Mouse (Mus musculus) forebrain, embryonic 12.5 days (tissue): ENCODE measurements around the gene Pdx1. TPM values are rescaled to one million over a fixed set of nuclear protein-coding genes. Genes with fewer than 3 reads are reported as not detected.

Experiments
- ATAC-seq: fragments of 200-750 bp; cut with Nextera tagmentation; 2 replicates; pipeline ENCODE4 v1.8.0; 2017; ENCODE audit warnings: moderate TSS enrichment; ENCODE audit not compliant: low FRiP score
- H3K27ac ChIP-seq: fragments of 300-500 bp; sonication (generic); 2 replicates; pipeline ENCODE4 v1.5.1; 2016; ENCODE audit warnings: mild to moderate bottlenecking
- H3K27me3 ChIP-seq: fragments of 300-500 bp; sonication (generic); 2 replicates; pipeline ENCODE4 v1.6.1; 2016; ENCODE audit warnings: mild to moderate bottlenecking
- H3K36me3 ChIP-seq: fragments of 300-500 bp; sonication (generic); replicated peaks from 2 replicates; pipeline ENCODE4 v1.6.1; 2016; ENCODE audit warnings: mild to moderate bottlenecking
- H3K4me1 ChIP-seq: fragments of 300-500 bp; sonication (generic); 2 replicates; pipeline ENCODE4 v1.6.1; 2016
- H3K4me2 ChIP-seq: fragments of 300-500 bp; sonication (generic); 2 replicates; pipeline ENCODE4 v1.6.1; 2016; ENCODE audit warnings: mild to moderate bottlenecking, moderate library complexity
- H3K4me3 ChIP-seq: fragments of 300-500 bp; sonication (generic); replicated peaks from 2 replicates; pipeline ENCODE4 v1.5.1; 2016; ENCODE audit warnings: mild to moderate bottlenecking
- H3K9ac ChIP-seq: fragments of 300-500 bp; sonication (generic); 2 replicates; pipeline ENCODE4 v1.6.1; 2016; ENCODE audit warnings: mild to moderate bottlenecking
- H3K9me3 ChIP-seq: fragments of 300-500 bp; sonication (generic); 2 replicates; pipeline ENCODE4 v1.6.1; 2016
- WGBS: fragments of 180-500 bp; shearing (Covaris S2); methylation state at CpG from one replicate; pipeline ENCODE4 v1.1.7; 2016; 5-methylcytosine and 5-hydroxymethylcytosine counted together
- polyA plus RNA-seq: library from polyadenylated mRNA; unstranded; fragments of >200 nt; fragmentation: Nextera tagmentation; extraction: Ambion mirVana; gene quantifications from 2 replicates; pipeline ENCODE4 v1.2.1, GENCODE M21; 2016

Gene Pdx1
- not detected in 2 replicates for polyA plus RNA-seq

- WGBS, result under 1% methylated on average over 44 of the region's 44 CpGs
- no peaks in the 10 kb centered on the region for H3K9me3 ChIP-seq
- peaks cover 98% of the 10 kb centered on the region for H3K27me3 ChIP-seq
- peaks cover 5% of the 10 kb centered on the region; the same call in 1 of the 2 replicates for H3K4me1 ChIP-seq
- H3K4me3 ChIP-seq, result no peak within 1 kb of the TSS
- no peak within 1 kb of the TSS for H3K4me2 ChIP-seq
- H3K36me3 ChIP-seq, result no peaks in the 10 kb centered on the region
- no peak; the same call in 1 of the 2 replicates for ATAC-seq
- no peak within 1 kb of the TSS for H3K9ac ChIP-seq
- H3K27ac ChIP-seq, result no peak within 1 kb of the TSS
Observed at GRCm38 (mm10) chr5:147269926-147270672, at the start of gene Pdx1. Pdx1 (plus strand) TSS chr5:147269959.

- 18% methylated on average over 25 of the region's 25 CpGs for WGBS
- Histone ChIP-seq H3K9ac (no peak overlapping the region), H3K4me1 (peaks cover 32% of the 10 kb centered on the region), H3K27me3 (peaks cover 76% of the 10 kb centered on the region), H3K36me3 (no peaks in the 10 kb centered on the region), H3K4me2 (no peak overlapping the region), H3K9me3 (no peaks in the 10 kb centered on the region), H3K4me3 (no peak overlapping the region), H3K27ac (no peak overlapping the region)
- ATAC-seq, result peak; percentile 72
Observed at GRCm38 (mm10) chr5:147227354-147228112, 42.2 kb upstream of the Pdx1 start.

- Histone ChIP-seq H3K27me3 (peaks cover 14% of the 10 kb centered on the region; the same call in 1 of the 2 replicates), H3K9ac (no peak overlapping the region), H3K4me2 (no peak overlapping the region), H3K4me3 (no peak overlapping the region), H3K36me3 (no peaks in the 10 kb centered on the region), H3K27ac (no peak overlapping the region), H3K9me3 (no peaks in the 10 kb centered on the region), H3K4me1 (no peaks in the 10 kb centered on the region)
- WGBS, result 85% methylated on average over 21 of the region's 21 CpGs
- no peak for ATAC-seq
Observed at GRCm38 (mm10) chr5:147235406-147236309, 34.1 kb upstream of the Pdx1 start.

GRCm38 (mm10) chr5:147243908-147244307 lies 25.9 kb upstream of the Pdx1 start:
- Histone ChIP-seq H3K27ac (no peak overlapping the region), H3K4me3 (no peak overlapping the region), H3K27me3 (0 out of 2 replicates have a peak, but pooled peaks cover 3% of the 10 kb centered on the region), H3K9ac (no peak overlapping the region), H3K4me1 (no peaks in the 10 kb centered on the region), H3K36me3 (no peaks in the 10 kb centered on the region), H3K9me3 (no peaks in the 10 kb centered on the region), H3K4me2 (no peak overlapping the region)
- no peak for ATAC-seq
- 90% methylated on average over 7 of the region's 7 CpGs for WGBS

GRCm38 (mm10) chr5:147260189-147260588 lies 9.6 kb upstream of the Pdx1 start:
- no peak overlapping the region for H3K4me2 ChIP-seq
- no peaks in the 10 kb centered on the region for H3K9me3 ChIP-seq
- 88% methylated on average over 1 of the region's 1 CpGs for WGBS
- H3K4me3 ChIP-seq, result no peak overlapping the region
- no peaks in the 10 kb centered on the region for H3K36me3 ChIP-seq
- no peak for ATAC-seq
- H3K27ac ChIP-seq, result no peak overlapping the region
- H3K4me1 ChIP-seq, result no peaks in the 10 kb centered on the region
- no peak overlapping the region for H3K9ac ChIP-seq
- H3K27me3 ChIP-seq, result peaks cover 40% of the 10 kb centered on the region

GRCm38 (mm10) chr5:147260778-147261177 lies 9.0 kb upstream of the Pdx1 start:
- H3K9ac ChIP-seq, result no peak overlapping the region
- peaks cover 46% of the 10 kb centered on the region for H3K27me3 ChIP-seq
- no peak for ATAC-seq
- WGBS, result 76% methylated on average over 4 of the region's 4 CpGs
- no peak overlapping the region for H3K27ac ChIP-seq
- no peak overlapping the region for H3K4me3 ChIP-seq
- H3K36me3 ChIP-seq, result no peaks in the 10 kb centered on the region
- no peaks in the 10 kb centered on the region for H3K4me1 ChIP-seq
- no peaks in the 10 kb centered on the region for H3K9me3 ChIP-seq
- H3K4me2 ChIP-seq, result no peak overlapping the region

- H3K27ac ChIP-seq, result no peak overlapping the region
- no peaks in the 10 kb centered on the region for H3K9me3 ChIP-seq
- no peak overlapping the region for H3K4me2 ChIP-seq
- H3K36me3 ChIP-seq, result no peaks in the 10 kb centered on the region
- WGBS, result 64% methylated on average over 11 of the region's 11 CpGs
- H3K27me3 ChIP-seq, result peaks cover 59% of the 10 kb centered on the region
- no peak overlapping the region for H3K4me3 ChIP-seq
- H3K4me1 ChIP-seq, result no peaks in the 10 kb centered on the region
- no peak overlapping the region for H3K9ac ChIP-seq
- ATAC-seq, result no peak
Observed at GRCm38 (mm10) chr5:147261899-147262541, 7.7 kb upstream of the Pdx1 start.

GRCm38 (mm10) chr5:147263945-147264344 lies 5.8 kb upstream of the Pdx1 start:
- 59% methylated on average over 4 of the region's 4 CpGs for WGBS
- H3K27ac ChIP-seq, result no peak overlapping the region
- no peaks in the 10 kb centered on the region for H3K9me3 ChIP-seq
- no peaks in the 10 kb centered on the region for H3K36me3 ChIP-seq
- H3K9ac ChIP-seq, result no peak overlapping the region
- ATAC-seq, result no peak
- no peaks in the 10 kb centered on the region for H3K4me1 ChIP-seq
- no peak overlapping the region for H3K4me2 ChIP-seq
- H3K4me3 ChIP-seq, result no peak overlapping the region
- peaks cover 75% of the 10 kb centered on the region for H3K27me3 ChIP-seq

- no peak overlapping the region for H3K27ac ChIP-seq
- H3K4me2 ChIP-seq, result no peak overlapping the region
- 8% methylated on average over 6 of the region's 6 CpGs for WGBS
- peaks cover 5% of the 10 kb centered on the region; the same call in 1 of the 2 replicates for H3K4me1 ChIP-seq
- no peaks in the 10 kb centered on the region for H3K9me3 ChIP-seq
- no peak for ATAC-seq
- no peak overlapping the region for H3K4me3 ChIP-seq
- no peak overlapping the region for H3K9ac ChIP-seq
- no peaks in the 10 kb centered on the region for H3K36me3 ChIP-seq
- H3K27me3 ChIP-seq, result peaks cover 94% of the 10 kb centered on the region
Observed at GRCm38 (mm10) chr5:147267434-147267833, 2.3 kb upstream of the Pdx1 start.

- no peak overlapping the region for H3K27ac ChIP-seq
- ATAC-seq, result no peak
Observed at GRCm38 (mm10) chr5:147268728-147269127, 1.0 kb upstream of the Pdx1 start.

GRCm38 (mm10) chr5:147269371-147269770 lies 388 bp upstream of the Pdx1 start:
- Histone ChIP-seq H3K4me2 (no peak overlapping the region), H3K9me3 (no peaks in the 10 kb centered on the region), H3K4me3 (no peak overlapping the region), H3K27ac (no peak overlapping the region), H3K36me3 (no peaks in the 10 kb centered on the region), H3K9ac (no peak overlapping the region), H3K27me3 (peaks cover 96% of the 10 kb centered on the region), H3K4me1 (peaks cover 5% of the 10 kb centered on the region; the same call in 1 of the 2 replicates)
- 4% methylated on average over 6 of the region's 6 CpGs for WGBS
- ATAC-seq, result no peak

More at GRCm38 (mm10) chr5:147268728-147269127, 1.0 kb upstream of the Pdx1 start:
- no peaks in the 10 kb centered on the region for H3K36me3 ChIP-seq
- H3K4me3 ChIP-seq, result no peak overlapping the region
- H3K9me3 ChIP-seq, result no peaks in the 10 kb centered on the region
- H3K27me3 ChIP-seq, result peaks cover 97% of the 10 kb centered on the region
- no peak overlapping the region for H3K9ac ChIP-seq
- peaks cover 5% of the 10 kb centered on the region; the same call in 1 of the 2 replicates for H3K4me1 ChIP-seq
- H3K4me2 ChIP-seq, result no peak overlapping the region
- WGBS, result 3% methylated on average over 8 of the region's 8 CpGs
